Mouse (Mus musculus) gastrocnemius, postnatal 36 days (tissue): ENCODE data around the gene Gpn2. TPM values are rescaled to one million over a fixed set of nuclear protein-coding genes. Genes with fewer than 3 reads are reported as not detected.

Source experiments
- DNase-seq, 2 experiments: peaks; one replicate each; pipeline ENCODE4 v3.0.0; 2022
- intact Hi-C: fragments of 180-260 bp; cut with DNase I; formaldehyde crosslinking; loops from one replicate; pipeline ENCODE4 v1.15.1; 2025
- total RNA-seq, 2 experiments: library from RNA; stranded (reverse); gene quantifications; 2 replicates each; pipeline ENCODE4 v1.2.3; 2021

Gpn2 gene
- total RNA-seq, 2 experiments from 2014 or later: 4.7 to 5.7 TPM

GRCm38 (mm10) chr4:133619473-133620136, 35.4 kb downstream of the Gpn2 start:
- intact Hi-C loops: no loop called here
- DNase-seq: no peak

GRCm38 (mm10) chr4:133620668-133621067, 36.5 kb downstream of the Gpn2 start:
- intact Hi-C loops: no loop called here
- DNase-seq: no peak

GRCm38 (mm10) chr4:133622161-133622695, 38.1 kb downstream of the Gpn2 start:
- no peak for DNase-seq
- intact Hi-C loops: no loop called here

- DNase-seq: no peak
- intact Hi-C loops: no loop called here
Measured at GRCm38 (mm10) chr4:133624830-133625229, 40.7 kb downstream of the Gpn2 start.

GRCm38 (mm10) chr4:133625621-133626071, 41.5 kb downstream of the Gpn2 start:
- DNase-seq: peak in 1 of 2 experiments; percentile 49

GRCm38 (mm10) chr4:133626221-133626620, 42.1 kb downstream of the Gpn2 start:
- DNase-seq: no peak
- intact Hi-C loops: no loop called here

More at GRCm38 (mm10) chr4:133625621-133626071, 41.5 kb downstream of the Gpn2 start:
- intact Hi-C loops: no loop called here

- intact Hi-C loops: no loop called here
- no peak for DNase-seq
Measured at GRCm38 (mm10) chr4:133626621-133627020, 42.5 kb downstream of the Gpn2 start.

- DNase-seq: no peak
- intact Hi-C loops: no loop called here
Measured at GRCm38 (mm10) chr4:133627039-133627438, 42.9 kb downstream of the Gpn2 start.

- intact Hi-C loops: no loop called here
- no peak for DNase-seq
Measured at GRCm38 (mm10) chr4:133628517-133628916, 44.4 kb downstream of the Gpn2 start.

- DNase-seq: no peak
- intact Hi-C loops: no loop called here
Measured at GRCm38 (mm10) chr4:133629191-133629590, 45.0 kb downstream of the Gpn2 start.

- intact Hi-C loops: no loop called here
- no peak for DNase-seq
Measured at GRCm38 (mm10) chr4:133630326-133630920, 46.3 kb downstream of the Gpn2 start.

- intact Hi-C loops: no loop called here
- peak in 1 of 2 experiments; percentile 32 for DNase-seq
Measured at GRCm38 (mm10) chr4:133631071-133631768, 47.1 kb downstream of the Gpn2 start.

GRCm38 (mm10) chr4:133631769-133632411, 47.7 kb downstream of the Gpn2 start:
- no peak for DNase-seq
- intact Hi-C loops: no loop called here

GRCm38 (mm10) chr4:133632483-133633327, 48.5 kb downstream of the Gpn2 start:
- intact Hi-C loops: no loop called here
- DNase-seq: peak in 1 of 2 experiments; percentile 31

GRCm38 (mm10) chr4:133633332-133634042, 49.3 kb downstream of the Gpn2 start:
- peak; percentile 84 to 87 for DNase-seq
- intact Hi-C loops: no loop called here

- intact Hi-C loops: no loop called here
- no peak for DNase-seq
Measured at GRCm38 (mm10) chr4:133634043-133634410, 49.9 kb downstream of the Gpn2 start.
